In genomic region chr11:72564232-72564807, GRCm38 (mm10) we compare ENCODE assay signal across 8 mouse cellular contexts. TPM values are rescaled to one million over a fixed set of nuclear protein-coding genes. Genes with fewer than 3 reads are reported as not detected.
DNase-seq lines count a peak whose midpoint lies in the region; ATAC-seq and TF ChIP-seq lines count a peak whose summit lies in the region.

No protein-coding gene starts in this region.

- peak; percentile 90 for TF ChIP-seq CTCF in midbrain, postnatal 0 days (IDR thresholded peaks at IDR 0.05)

- no peaks in the 10 kb centered on the region for H3K36me3 ChIP-seq in midbrain, postnatal 0 days (ENCODE audit: insufficient read depth, low read length)

- WGBS in midbrain, postnatal 0 days = 22% methylated on average over 6 of the region's 6 CpGs

- no peak overlapping the region for H3K4me3 ChIP-seq in midbrain, postnatal 0 days (ENCODE audit: low read depth, low read length)

- no peaks in the 10 kb centered on the region for H3K27me3 ChIP-seq in midbrain, postnatal 0 days (ENCODE audit: insufficient read depth, low read length)

- no peaks in the 10 kb centered on the region for H3K4me1 ChIP-seq in midbrain, postnatal 0 days (ENCODE audit: insufficient read depth, low read length)

- H3K4me2 ChIP-seq in midbrain, postnatal 0 days (ENCODE audit: low read depth, low read length, poor library complexity, severe bottlenecking) = no peak overlapping the region

- peak; percentile 51 for DNase-seq in CD4-positive, CD25-positive, alpha-beta regulatory T cell, adult 2 months (ENCODE audit: low read depth, low spot score)
- peak; percentile 50 to 66 for DNase-seq in right cerebral cortex, postnatal 10 days (ENCODE audit: low spot score in 2 of 2)
- DNase-seq in right cerebral cortex, postnatal 14 days = no peak
- peak; percentile 29 to 43 for DNase-seq in heart, adult 9 months (ENCODE audit: low spot score in 2 of 2)
- DNase-seq in layer of hippocampus, adult 9-10 months (ENCODE audit: low spot score) = peak; percentile 55
- DNase-seq in midbrain, postnatal 0 days (ENCODE audit: low spot score) = peak; percentile 87
- DNase-seq in ovary, postnatal 36 days (ENCODE audit: low spot score) = no peak

- H3K9ac ChIP-seq in midbrain, postnatal 0 days (replicated peaks; ENCODE audit: low read length, poor library complexity, severe bottlenecking) = no peak overlapping the region

- ATAC-seq in CD4-positive, CD25-positive, alpha-beta regulatory T cell, adult 4 months = no peak
- peak; percentile 47; the same call in 1 of the 2 replicates for ATAC-seq in midbrain, postnatal 0 days (ENCODE audit: low FRiP score)

- no peak overlapping the region for H3K27ac ChIP-seq in midbrain, postnatal 0 days (ENCODE audit: low read depth, low read length)

- no peaks in the 10 kb centered on the region for H3K9me3 ChIP-seq in midbrain, postnatal 0 days (ENCODE audit: low read length)

RNA-seq across cellular contexts. Expression of gene Spns3, which starts 14.0 kb away (rescaled TPM):
- 1 to 10 TPM in 1 of 2 experiments, under 1 TPM in 1; 0.86 to 1.6 TPM for polyA plus RNA-seq in CD4-positive, CD25-positive, alpha-beta regulatory T cell, adult 4 months (2017; shearing (Covaris generic))
- total RNA-seq in midbrain, postnatal 0 days (2014; rRNA removed) = 0.22 and 0.24 TPM in 2 replicates
- polyA plus RNA-seq in midbrain, postnatal 0 days (2015; fragmentation: Nextera tagmentation; extraction: Ambion mirVana) = not detected in 2 replicates

RNA-seq across cellular contexts. Expression of gene Ube2g1, which starts 42.8 kb away (rescaled TPM):
- 10 to 100 TPM; 39.8 to 44.8 TPM for polyA plus RNA-seq in CD4-positive, CD25-positive, alpha-beta regulatory T cell, adult 4 months (2017; shearing (Covaris generic))
- 44.2 and 46.0 TPM in 2 replicates for total RNA-seq in midbrain, postnatal 0 days (2014; rRNA removed)
- 57.3 and 64.5 TPM in 2 replicates for polyA plus RNA-seq in midbrain, postnatal 0 days (2015; fragmentation: Nextera tagmentation; extraction: Ambion mirVana)

Comparison
In these comparisons a context has a peak if more than half of its experiments do, and no peak if none do; other contexts are left out.
1. DNase-seq: peak in CD4-positive, CD25-positive, alpha-beta regulatory T cell, adult 2 months (single experiment), right cerebral cortex, postnatal 10 days (2 of 2), heart, adult 9 months (2 of 2), layer of hippocampus, adult 9-10 months (single experiment) and midbrain, postnatal 0 days (single experiment); none in right cerebral cortex, postnatal 14 days (single experiment) and ovary, postnatal 36 days (single experiment).